Mouse (Mus musculus): ENCODE measurements around the gene Rnf135. TPM values are rescaled to one million over a fixed set of nuclear protein-coding genes. Genes with fewer than 3 reads are reported as not detected.
"Not testable (repeated sequence)": the region's sequence is repeated elsewhere in the genome, so short reads cannot be mapped to it uniquely, and the experiment has no call there.

The Rnf135 gene
- polyA plus RNA-seq, 1 experiment from 2014 or later: 3.8 TPM

- ATAC-seq (ENCODE audit: low FRiP score) (no peak), DNase-seq (ENCODE audit: low spot score) (no peak)
- Histone ChIP-seq H3K9ac (ENCODE audit: low read depth, low read length) (no peak overlapping the region), H3K4me3 (ENCODE audit: low read depth, low read length) (peak overlapping the region; percentile 42), H3K4me2 (replicated peaks; ENCODE audit: low read depth, low read length) (peak overlapping the region; percentile 42), H3K27me3 (ENCODE audit: control insufficient read depth, insufficient read depth, low read length) (no peaks in the 10 kb centered on the region), H3K9me3 (ENCODE audit: control insufficient read depth, low read length) (no peaks in the 10 kb centered on the region), H3K4me1 (replicated peaks; ENCODE audit: control insufficient read depth, insufficient read depth, low read length) (no peaks in the 10 kb centered on the region), H3K36me3 (ENCODE audit: control insufficient read depth, insufficient read depth, low read length) (no peaks in the 10 kb centered on the region), H3K27ac (ENCODE audit: low read depth, low read length) (no peak overlapping the region)
- 91% methylated on average over 6 of the region's 6 CpGs for WGBS
These were observed 950 bp downstream of the Rnf135 start for GRCm38 (mm10) chr11:80184531-80185071.

GRCm38 (mm10) chr11:80185441-80185976, 1.9 kb downstream of the Rnf135 start:
- not testable (repeated sequence) for H3K4me1 ChIP-seq (replicated peaks; ENCODE audit: control insufficient read depth, insufficient read depth, low read length); ATAC-seq (ENCODE audit: low FRiP score); H3K9me3 ChIP-seq (ENCODE audit: control insufficient read depth, low read length); H3K4me2 ChIP-seq (replicated peaks; ENCODE audit: low read depth, low read length); H3K36me3 ChIP-seq (ENCODE audit: control insufficient read depth, insufficient read depth, low read length); H3K9ac ChIP-seq (ENCODE audit: low read depth, low read length); H3K27ac ChIP-seq (ENCODE audit: low read depth, low read length); H3K4me3 ChIP-seq (ENCODE audit: low read depth, low read length); DNase-seq (ENCODE audit: low spot score); H3K27me3 ChIP-seq (ENCODE audit: control insufficient read depth, insufficient read depth, low read length)
- WGBS: 66% methylated on average over 5 of the region's 5 CpGs

GRCm38 (mm10) chr11:80190280-80190679, 6.6 kb downstream of the Rnf135 start:
- DNase-seq (ENCODE audit: low spot score) (no peak), ATAC-seq (ENCODE audit: low FRiP score) (no peak)
- Histone ChIP-seq H3K4me2 (replicated peaks; ENCODE audit: low read depth, low read length) (no peak overlapping the region), H3K9me3 (ENCODE audit: control insufficient read depth, low read length) (0 out of 2 replicates have a peak, but pooled peaks cover 3% of the 10 kb centered on the region), H3K4me3 (ENCODE audit: low read depth, low read length) (no peak overlapping the region), H3K4me1 (replicated peaks; ENCODE audit: control insufficient read depth, insufficient read depth, low read length) (no peaks in the 10 kb centered on the region), H3K27me3 (ENCODE audit: control insufficient read depth, insufficient read depth, low read length) (no peaks in the 10 kb centered on the region), H3K9ac (ENCODE audit: low read depth, low read length) (no peak overlapping the region), H3K36me3 (ENCODE audit: control insufficient read depth, insufficient read depth, low read length) (no peaks in the 10 kb centered on the region), H3K27ac (ENCODE audit: low read depth, low read length) (no peak overlapping the region)
- WGBS: 71% methylated on average over 4 of the region's 4 CpGs

- 0 out of 2 replicates have a peak, but pooled peaks cover 3% of the 10 kb centered on the region for H3K9me3 ChIP-seq (ENCODE audit: control insufficient read depth, low read length)
- WGBS: 68% methylated on average over 4 of the region's 4 CpGs
- H3K9ac ChIP-seq (ENCODE audit: low read depth, low read length): no peak overlapping the region
- no peak overlapping the region for H3K4me3 ChIP-seq (ENCODE audit: low read depth, low read length)
- DNase-seq (ENCODE audit: low spot score): no peak
- H3K36me3 ChIP-seq (ENCODE audit: control insufficient read depth, insufficient read depth, low read length): no peaks in the 10 kb centered on the region
- ATAC-seq (ENCODE audit: low FRiP score): no peak
- no peak overlapping the region for H3K4me2 ChIP-seq (replicated peaks; ENCODE audit: low read depth, low read length)
- H3K27ac ChIP-seq (ENCODE audit: low read depth, low read length): no peak overlapping the region
- no peaks in the 10 kb centered on the region for H3K27me3 ChIP-seq (ENCODE audit: control insufficient read depth, insufficient read depth, low read length)
- H3K4me1 ChIP-seq (replicated peaks; ENCODE audit: control insufficient read depth, insufficient read depth, low read length): no peaks in the 10 kb centered on the region
These were observed 10.2 kb downstream of the Rnf135 start for GRCm38 (mm10) chr11:80193827-80194226.

GRCm38 (mm10) chr11:80196351-80196750, 12.7 kb downstream of the Rnf135 start:
- DNase-seq (ENCODE audit: low spot score): no peak
- Histone ChIP-seq H3K9me3 (ENCODE audit: control insufficient read depth, low read length) (0 out of 2 replicates have a peak, but pooled peaks cover 3% of the 10 kb centered on the region), H3K9ac (ENCODE audit: low read depth, low read length) (no peak overlapping the region), H3K4me2 (replicated peaks; ENCODE audit: low read depth, low read length) (no peak overlapping the region), H3K27me3 (ENCODE audit: control insufficient read depth, insufficient read depth, low read length) (no peaks in the 10 kb centered on the region), H3K4me1 (replicated peaks; ENCODE audit: control insufficient read depth, insufficient read depth, low read length) (no peaks in the 10 kb centered on the region), H3K36me3 (ENCODE audit: control insufficient read depth, insufficient read depth, low read length) (no peaks in the 10 kb centered on the region), H3K27ac (ENCODE audit: low read depth, low read length) (no peak overlapping the region), H3K4me3 (ENCODE audit: low read depth, low read length) (no peak overlapping the region)
- 83% methylated on average over 7 of the region's 7 CpGs for WGBS
- ATAC-seq (ENCODE audit: low FRiP score): no peak

- Histone ChIP-seq H3K36me3 (ENCODE audit: control insufficient read depth, insufficient read depth, low read length) (no peaks in the 10 kb centered on the region), H3K4me3 (ENCODE audit: low read depth, low read length) (no peak overlapping the region), H3K4me1 (replicated peaks; ENCODE audit: control insufficient read depth, insufficient read depth, low read length) (no peaks in the 10 kb centered on the region), H3K27me3 (ENCODE audit: control insufficient read depth, insufficient read depth, low read length) (no peaks in the 10 kb centered on the region), H3K27ac (ENCODE audit: low read depth, low read length) (no peak overlapping the region), H3K9me3 (ENCODE audit: control insufficient read depth, low read length) (0 out of 2 replicates have a peak, but pooled peaks cover 3% of the 10 kb centered on the region), H3K4me2 (replicated peaks; ENCODE audit: low read depth, low read length) (no peak overlapping the region), H3K9ac (ENCODE audit: low read depth, low read length) (no peak overlapping the region)
- DNase-seq (ENCODE audit: low spot score): no peak
- WGBS: 96% methylated on average over 3 of the region's 3 CpGs
- no peak for ATAC-seq (ENCODE audit: low FRiP score)
These were observed 15.7 kb downstream of the Rnf135 start for GRCm38 (mm10) chr11:80199316-80199715.

GRCm38 (mm10) chr11:80199773-80200172, 16.1 kb downstream of the Rnf135 start:
- WGBS: 95% methylated on average over 2 of the region's 2 CpGs
- ATAC-seq (ENCODE audit: low FRiP score) (no peak), DNase-seq (ENCODE audit: low spot score) (no peak)
- no peak overlapping the region for H3K4me2 ChIP-seq (replicated peaks; ENCODE audit: low read depth, low read length)
- no peaks in the 10 kb centered on the region for H3K36me3 ChIP-seq (ENCODE audit: control insufficient read depth, insufficient read depth, low read length)
- H3K4me1 ChIP-seq (replicated peaks; ENCODE audit: control insufficient read depth, insufficient read depth, low read length): no peaks in the 10 kb centered on the region
- no peak overlapping the region for H3K27ac ChIP-seq (ENCODE audit: low read depth, low read length)
- H3K27me3 ChIP-seq (ENCODE audit: control insufficient read depth, insufficient read depth, low read length): no peaks in the 10 kb centered on the region
- no peak overlapping the region for H3K9ac ChIP-seq (ENCODE audit: low read depth, low read length)
- H3K9me3 ChIP-seq (ENCODE audit: control insufficient read depth, low read length): no peaks in the 10 kb centered on the region
- H3K4me3 ChIP-seq (ENCODE audit: low read depth, low read length): no peak overlapping the region

- H3K27me3 ChIP-seq (ENCODE audit: control insufficient read depth, insufficient read depth, low read length): no peaks in the 10 kb centered on the region
- DNase-seq (ENCODE audit: low spot score): peak; percentile 40
- H3K4me3 ChIP-seq (ENCODE audit: low read depth, low read length): no peak overlapping the region
- no peak overlapping the region for H3K4me2 ChIP-seq (replicated peaks; ENCODE audit: low read depth, low read length)
- no peaks in the 10 kb centered on the region for H3K36me3 ChIP-seq (ENCODE audit: control insufficient read depth, insufficient read depth, low read length)
- no peak overlapping the region for H3K9ac ChIP-seq (ENCODE audit: low read depth, low read length)
- WGBS: 73% methylated on average over 1 of the region's 1 CpGs
- no peaks in the 10 kb centered on the region for H3K4me1 ChIP-seq (replicated peaks; ENCODE audit: control insufficient read depth, insufficient read depth, low read length)
- H3K9me3 ChIP-seq (ENCODE audit: control insufficient read depth, low read length): no peaks in the 10 kb centered on the region
- no peak for ATAC-seq (ENCODE audit: low FRiP score)
- H3K27ac ChIP-seq (ENCODE audit: low read depth, low read length): no peak overlapping the region
These were observed 16.7 kb downstream of the Rnf135 start for GRCm38 (mm10) chr11:80200326-80200725.

GRCm38 (mm10) chr11:80202296-80202695, 18.6 kb downstream of the Rnf135 start:
- Histone ChIP-seq H3K27ac (ENCODE audit: low read depth, low read length) (no peak overlapping the region), H3K4me3 (ENCODE audit: low read depth, low read length) (no peak overlapping the region), H3K36me3 (ENCODE audit: control insufficient read depth, insufficient read depth, low read length) (no peaks in the 10 kb centered on the region), H3K27me3 (ENCODE audit: control insufficient read depth, insufficient read depth, low read length) (no peaks in the 10 kb centered on the region), H3K9me3 (ENCODE audit: control insufficient read depth, low read length) (no peaks in the 10 kb centered on the region), H3K4me2 (replicated peaks; ENCODE audit: low read depth, low read length) (no peak overlapping the region), H3K4me1 (replicated peaks; ENCODE audit: control insufficient read depth, insufficient read depth, low read length) (no peaks in the 10 kb centered on the region), H3K9ac (ENCODE audit: low read depth, low read length) (no peak overlapping the region)
- no peak for ATAC-seq (ENCODE audit: low FRiP score)
- DNase-seq (ENCODE audit: low spot score): no peak
- 79% methylated on average over 6 of the region's 6 CpGs for WGBS

Data from hindbrain, embryonic 11.5 days (tissue).